Comparison of ENCODE assay signal across 8 mouse cellular contexts in genomic region chr14:73142421-73142895, GRCm38 (mm10). TPM values are rescaled to one million over a fixed set of nuclear protein-coding genes. Genes with fewer than 3 reads are reported as not detected.
DNase-seq lines count a peak whose midpoint lies in the region; ATAC-seq and TF ChIP-seq lines count a peak whose summit lies in the region.

No protein-coding gene starts in this region.

- no peaks in the 10 kb centered on the region for H3K27me3 ChIP-seq in MEL (ENCODE audit: control insufficient read depth in 1 of 2, insufficient read depth in 2 of 2, low read length in 2 of 2)
- no peaks in the 10 kb centered on the region for H3K27me3 ChIP-seq in hindbrain, embryonic 15.5 days

- TF ChIP-seq EP300 in MEL (IDR thresholded peaks at IDR 0.05; ENCODE audit: low read depth in 1 of 2, low read length in 2 of 2), result no peak

- peak overlapping the region; percentile 55 to 59 for H3K4me3 ChIP-seq in MEL (ENCODE audit: control insufficient read depth in 1 of 2, insufficient read depth in 1 of 2, low read depth in 2 of 2, low read length in 2 of 2)
- H3K4me3 ChIP-seq in hindbrain, embryonic 15.5 days, result peak overlapping the region; percentile 62

- TF ChIP-seq RAD21 in MEL (IDR thresholded peaks at IDR 0.05; ENCODE audit: low read depth, low read length), result no peak

- TF ChIP-seq CTCF in MEL (IDR thresholded peaks at IDR 0.05 in 2 of 3, conservative IDR thresholded peaks at IDR 0.05 in 1 of 3; ENCODE audit: control insufficient read depth in 1 of 3, insufficient read depth in 1 of 3, low read depth in 2 of 3, low read length in 3 of 3, poor library complexity in 1 of 3, severe bottlenecking in 1 of 3), result no peak

- peak; percentile 22 for DNase-seq in left cerebral cortex, adult 11 months (ENCODE audit: low spot score)
- no peak for DNase-seq in left cerebral cortex, postnatal 14 days (ENCODE audit: low spot score in 2 of 2)
- peak; percentile 63 for DNase-seq in MEL (ENCODE audit: low read depth, low spot score)
- peak; percentile 22 for DNase-seq in c-Kit-positive CD71-positive TER-119-positive erythroid progenitor cells, embryonic 14.5 days (ENCODE audit: low spot score)
- no peak for DNase-seq in testis, postnatal 14 days (ENCODE audit: low spot score)
- DNase-seq in layer of hippocampus, postnatal 36 days, result no peak

- intact Hi-C loops in left cerebral cortex, postnatal 14 days (cut with DNase I), result loop anchor here (5.0 kb wide), 1 partner anchor 95 kb away; the partner anchor contains the start of gene Lpar6

- H3K4me2 ChIP-seq in hindbrain, embryonic 15.5 days, result peak overlapping the region; percentile 70

- ATAC-seq in hindbrain, embryonic 15.5 days (ENCODE audit: low FRiP score, low read depth), result peak; percentile 5; the same call in 1 of the 2 replicates
- ATAC-seq in megakaryocyte-erythroid progenitor cell, adult 5-6 weeks (replicated peaks; ENCODE audit: low FRiP score, low TSS enrichment, poor library complexity, severe bottlenecking), result 0 out of 2 replicates have a peak, but pooled peaks have one; percentile 20

- TF ChIP-seq POLR2A in MEL (IDR thresholded peaks at IDR 0.05; ENCODE audit: control insufficient read depth in 1 of 2, insufficient read depth in 1 of 2, low read depth in 1 of 2, low read length in 2 of 2, poor library complexity in 1 of 2), result no peak; a peak in 1 of 4 replicates

- under 1% methylated on average over 11 of the region's 11 CpGs for WGBS in hindbrain, embryonic 15.5 days

- H3K79me2 ChIP-seq in MEL (ENCODE audit: control insufficient read depth, insufficient read depth, low read length, poor library complexity), result peaks cover 11% of the 10 kb centered on the region

- peaks cover 0 to 10% of the 10 kb centered on the region in 2 experiments for H3K4me1 ChIP-seq in MEL (ENCODE audit: control insufficient read depth in 1 of 2, insufficient read depth in 2 of 2, low read length in 2 of 2)
- peaks cover 24% of the 10 kb centered on the region for H3K4me1 ChIP-seq in hindbrain, embryonic 15.5 days (replicated peaks)

- peak overlapping the region; percentile 72 for H3K27ac ChIP-seq in MEL (ENCODE audit: control insufficient read depth, low read depth, low read length)
- peak overlapping the region; percentile 94 for H3K27ac ChIP-seq in hindbrain, embryonic 15.5 days (replicated peaks)

- peaks cover 0 to 6% of the 10 kb centered on the region in 2 experiments; a peak in 2 of 4 replicates for H3K36me3 ChIP-seq in MEL (ENCODE audit: control insufficient read depth in 1 of 2, insufficient read depth in 2 of 2, low read length in 2 of 2)
- H3K36me3 ChIP-seq in hindbrain, embryonic 15.5 days, result no peaks in the 10 kb centered on the region

- H3K9me3 ChIP-seq in MEL (replicated peaks; ENCODE audit: insufficient read depth, low read length), result no peaks in the 10 kb centered on the region
- no peaks in the 10 kb centered on the region for H3K9me3 ChIP-seq in hindbrain, embryonic 15.5 days

- peak overlapping the region; percentile 89 for H3K9ac ChIP-seq in MEL (ENCODE audit: control insufficient read depth, low read depth, low read length, poor library complexity, severe bottlenecking)
- peak overlapping the region; percentile 88 for H3K9ac ChIP-seq in hindbrain, embryonic 15.5 days

TF ChIP-seq in MEL, 35 proteins besides CTCF, POLR2A, EP300 and RAD21:
- 0 out of 2 replicates have a peak, but pooled peaks have one; percentile 37 for TF ChIP-seq MXI1 (IDR thresholded peaks at IDR 0.05; ENCODE audit: low read depth, low read length)
- TF ChIP-seq SMC3 (IDR thresholded peaks at IDR 0.05; ENCODE audit: low read depth, low read length), result no peak
- TF ChIP-seq GATA1 (IDR thresholded peaks at IDR 0.05; ENCODE audit: low read depth, low read length), result no peak
- TF ChIP-seq GABPA (IDR thresholded peaks at IDR 0.05; ENCODE audit: low read depth, low read length), result no peak
- peak; percentile 25; the same call in 1 of the 2 replicates for TF ChIP-seq NRF1 (IDR thresholded peaks at IDR 0.05; ENCODE audit: insufficient read depth, low read depth, low read length, poor library complexity, severe bottlenecking)
- TF ChIP-seq MYC (IDR thresholded peaks at IDR 0.05; ENCODE audit: low read depth, low read length), result no peak
- peak; percentile 31; the same call in 1 of the 2 replicates for TF ChIP-seq SIN3A (IDR thresholded peaks at IDR 0.05; ENCODE audit: low read length)
- TF ChIP-seq MAZ (IDR thresholded peaks at IDR 0.05; ENCODE audit: low read depth, low read length), result no peak
- TF ChIP-seq USF2 (IDR thresholded peaks at IDR 0.05; ENCODE audit: borderline replicate concordance in 1 of 2, insufficient read depth in 1 of 2, low read depth in 1 of 2, low read length in 2 of 2), result no peak
- 0 out of 2 replicates have a peak, but pooled peaks have one; percentile 7 for TF ChIP-seq TCF12 (IDR thresholded peaks at IDR 0.05; ENCODE audit: low read depth, low read length)

RNA-seq across cellular contexts. Expression of gene Rcbtb2, which starts 19.6 kb away (rescaled TPM):
- 10 to 100 TPM; 20.5 to 22.8 TPM for total RNA-seq in left cerebral cortex, postnatal 14 days (2021)
- total RNA-seq in MEL (2012; rRNA removed), result 5.4 and 8.6 TPM in 2 replicates
- polyA plus RNA-seq in MEL (2012; ENCODE audit: insufficient read depth in 1 of 2, insufficient read length in 2 of 2, low read depth in 1 of 2, low replicate concordance in 2 of 2, missing spikeins in 1 of 2), result 10 to 100 TPM in 1 of 2 experiments, not detected in 1; 13.8 TPM
- 64.4 and 66.8 TPM in 2 replicates for polyA plus RNA-seq in hindbrain, embryonic 15.5 days (2015; fragmentation: Nextera tagmentation; extraction: Ambion mirVana)
- 16.7 and 26.2 TPM in 2 replicates for total RNA-seq in megakaryocyte-erythroid progenitor cell, adult 5-6 weeks (2014; fragmentation: Nextera tagmentation)
- 20.5 and 33.5 TPM in 2 replicates for total RNA-seq in megakaryocyte-erythroid progenitor cell, adult 5-6 weeks (2017)
- 10 to 100 TPM; 23.9 to 32.3 TPM for total RNA-seq in layer of hippocampus, postnatal 36 days (2021)

Comparison
In these comparisons a context has a peak if more than half of its experiments do, and no peak if none do; other contexts are left out.
1. DNase-seq: peak in left cerebral cortex, adult 11 months (single experiment), MEL (single experiment) and c-Kit-positive CD71-positive TER-119-positive erythroid progenitor cells, embryonic 14.5 days (single experiment); none in left cerebral cortex, postnatal 14 days (0 of 2), testis, postnatal 14 days (single experiment) and layer of hippocampus, postnatal 36 days (0 of 2).